Mouse (Mus musculus) liver, adult 2 months (tissue): ENCODE data around the gene Kif1a.

ENCODE experiments used
- CTCF ChIP-seq: fragments of 200-500 bp; IDR thresholded peaks from 2 replicates; pipeline ENCODE4 v1.5.1; 2011; ENCODE audit warnings: low read depth, low read length, control low read depth
- POLR2A ChIP-seq: fragments of 200-500 bp; IDR thresholded peaks from 2 replicates; pipeline ENCODE4 v1.6.1; 2011; ENCODE audit warnings: low read length, control low read depth; ENCODE audit not compliant: insufficient read depth; ENCODE audit errors: extremely low read depth

DNA sequence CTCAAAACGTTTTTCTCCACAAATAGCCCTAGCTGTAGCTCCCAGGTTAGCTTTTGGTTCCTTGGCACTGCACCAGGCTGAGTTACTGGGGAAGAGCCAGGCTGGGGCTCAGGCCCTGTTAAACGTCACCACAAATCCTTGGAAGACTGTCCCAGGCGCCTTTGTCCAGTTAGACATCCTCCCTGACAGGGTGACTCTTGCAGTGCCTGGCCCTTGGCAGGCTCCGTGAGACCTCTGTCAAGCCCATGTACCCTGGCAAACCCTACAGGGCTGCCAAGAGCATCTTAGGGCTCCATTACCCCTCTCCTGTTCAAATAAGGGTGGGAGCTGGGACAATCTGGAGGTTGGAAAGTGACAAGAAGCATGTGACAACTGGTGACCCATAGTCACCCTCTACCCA is 65.8 kb downstream of the Kif1a start:
- no peak for TF ChIP-seq CTCF
- TF ChIP-seq POLR2A = no peak
